Mouse (Mus musculus) heart, postnatal 0 days (tissue): ENCODE results near the gene Prkar2a.

Experiments used
- CTCF ChIP-seq: IDR thresholded peaks from 2 replicates; pipeline ENCODE4 v1.5.1; 2016; ENCODE audit warnings: antibody characterized with exemption, control low read depth, low read depth
- EP300 ChIP-seq: IDR thresholded peaks from 2 replicates; pipeline ENCODE4 v1.6.1; 2016; ENCODE audit warnings: antibody characterized with exemption, low read depth

DNA sequence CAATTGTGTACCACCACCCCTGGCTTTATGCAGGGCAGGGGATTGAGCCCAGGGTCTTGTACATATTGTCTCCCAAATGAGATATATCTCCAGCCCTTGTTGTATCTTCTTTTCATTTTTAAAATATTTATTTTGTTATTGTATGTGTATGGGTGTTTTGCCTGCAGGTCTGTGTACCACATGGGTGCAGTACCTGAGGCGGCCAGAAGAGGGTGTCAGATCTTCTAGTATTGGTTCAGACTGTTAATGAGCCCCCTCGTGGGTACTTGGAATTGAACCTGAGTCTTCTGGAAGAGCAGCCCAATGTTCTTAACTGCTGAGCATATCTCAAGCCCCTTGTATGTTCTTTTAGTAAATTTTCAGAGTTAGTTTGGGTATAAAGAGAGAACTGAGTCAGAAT, 16.0 kb upstream of the Prkar2a start:
- TF ChIP-seq CTCF (peak; percentile 29), EP300 (no peak)
